11 mouse cellular contexts compared by ENCODE assay signal in genomic region chr14:62965342-62965741, GRCm38 (mm10). TPM values are rescaled to one million over a fixed set of nuclear protein-coding genes. Genes with fewer than 3 reads are reported as not detected.
DNase-seq lines count a peak whose midpoint lies in the region; ATAC-seq and TF ChIP-seq lines count a peak whose summit lies in the region.
"Had no signal": no experiment of that assay in that cellular context is flagged by ENCODE, and none has a peak within 500 bp of the region (broad histone marks: within the 10 kb centered on the region; RNA-seq: fewer than 3 reads in every experiment).

No protein-coding gene starts in this region.

- TF ChIP-seq CTCF in layer of hippocampus, adult 2 months (conservative IDR thresholded peaks at IDR 0.05) = peak; percentile 12; the same call in 1 of the 2 replicates
- TF ChIP-seq CTCF in brain, embryonic 14.5 days (IDR thresholded peaks at IDR 0.05; ENCODE audit: borderline replicate concordance, extremely low read depth, insufficient read depth, insufficient read length) = peak; percentile 9; the same call in 1 of the 2 replicates

- peaks cover 13% of the 10 kb centered on the region for H3K4me1 ChIP-seq in forebrain, embryonic 10.5 days
- peaks cover 4% of the 10 kb centered on the region for H3K4me1 ChIP-seq in forebrain, embryonic 14.5 days (ENCODE audit: control insufficient read depth, insufficient read depth, low read length)
- H3K4me1 ChIP-seq in midbrain, embryonic 13.5 days (replicated peaks) = peaks cover 11% of the 10 kb centered on the region

- H3K4me2 ChIP-seq in forebrain, embryonic 14.5 days (ENCODE audit: low read length) = no peak overlapping the region
- peak overlapping the region; percentile 44; the same call in 1 of the 2 replicates for H3K4me2 ChIP-seq in midbrain, embryonic 13.5 days (replicated peaks)

- no peak for DNase-seq in forebrain, embryonic 10.5 days (ENCODE audit: extremely low spot score, low spot score)
- DNase-seq in forebrain, embryonic 14.5 days (ENCODE audit: low spot score) = no peak
- no peak for DNase-seq in layer of hippocampus, adult 2 months (ENCODE audit: low spot score in 2 of 2)
- no peak for DNase-seq in layer of hippocampus, postnatal 14 days (ENCODE audit: low spot score in 2 of 2)
- DNase-seq in brain, embryonic 14.5 days (ENCODE audit: low read depth) = no peak
- DNase-seq in left cerebral cortex, adult 11 months (ENCODE audit: low spot score) = no peak
- DNase-seq in testis, postnatal 10 days (ENCODE audit: low spot score) = no peak
- DNase-seq: thymus, postnatal 4 days had no signal

- peaks cover 3% of the 10 kb centered on the region; the same call in 1 of the 2 replicates for H3K36me3 ChIP-seq in forebrain, embryonic 10.5 days (replicated peaks)
- no peaks in the 10 kb centered on the region for H3K36me3 ChIP-seq in forebrain, embryonic 14.5 days (ENCODE audit: control insufficient read depth, insufficient read depth, low read length)
- 0 out of 2 replicates have a peak, but pooled peaks cover 5% of the 10 kb centered on the region for H3K36me3 ChIP-seq in midbrain, embryonic 13.5 days

- no peak for TF ChIP-seq POLR2A in brain, embryonic 14.5 days (IDR thresholded peaks at IDR 0.05; ENCODE audit: borderline replicate concordance, extremely low read depth, insufficient read depth, insufficient read length, poor library complexity, severe bottlenecking)

- H3K9ac ChIP-seq in forebrain, embryonic 14.5 days (ENCODE audit: low read length) = no peak overlapping the region
- no peak overlapping the region; the same call in 1 of the 2 replicates for H3K9ac ChIP-seq in midbrain, embryonic 13.5 days (replicated peaks)

- H3K9me3 ChIP-seq in forebrain, embryonic 10.5 days = no peaks in the 10 kb centered on the region
- no peaks in the 10 kb centered on the region for H3K9me3 ChIP-seq in forebrain, embryonic 14.5 days (replicated peaks; ENCODE audit: control insufficient read depth, low read length)
- no peaks in the 10 kb centered on the region for H3K9me3 ChIP-seq in midbrain, embryonic 13.5 days

- no peak for ATAC-seq in forebrain, embryonic 14.5 days
- ATAC-seq in midbrain, embryonic 13.5 days = no peak

- 86% methylated on average over 5 of the region's 5 CpGs for WGBS in forebrain, embryonic 10.5 days
- 86% methylated on average over 5 of the region's 5 CpGs for WGBS in forebrain, embryonic 14.5 days
- WGBS in midbrain, embryonic 13.5 days = 90% methylated on average over 5 of the region's 5 CpGs

- peak overlapping the region; percentile 49 for H3K4me3 ChIP-seq in forebrain, embryonic 10.5 days
- H3K4me3 ChIP-seq in forebrain, embryonic 14.5 days (ENCODE audit: low read depth, low read length) = no peak overlapping the region
- H3K4me3 ChIP-seq in layer of hippocampus, adult 2 months = no peak overlapping the region
- no peak overlapping the region for H3K4me3 ChIP-seq in midbrain, embryonic 13.5 days (replicated peaks)

- peak overlapping the region; percentile 72; the same call in 1 of the 2 replicates for H3K27ac ChIP-seq in forebrain, embryonic 10.5 days
- H3K27ac ChIP-seq in forebrain, embryonic 14.5 days (ENCODE audit: low read depth, low read length) = no peak overlapping the region
- H3K27ac ChIP-seq in layer of hippocampus, adult 2 months = no peak overlapping the region
- no peak overlapping the region for H3K27ac ChIP-seq in midbrain, embryonic 13.5 days

- H3K27me3 ChIP-seq in forebrain, embryonic 10.5 days (ENCODE audit: poor library complexity, severe bottlenecking) = no peaks in the 10 kb centered on the region
- no peaks in the 10 kb centered on the region for H3K27me3 ChIP-seq in forebrain, embryonic 14.5 days (replicated peaks; ENCODE audit: control insufficient read depth, insufficient read depth, low read length)
- H3K27me3 ChIP-seq in midbrain, embryonic 13.5 days = no peaks in the 10 kb centered on the region

RNA-seq across cellular contexts. Expression of gene Defb48, which starts 19.0 kb away (rescaled TPM):
- not detected in 2 replicates for polyA plus RNA-seq in forebrain, embryonic 10.5 days (2016; fragmentation: Nextera tagmentation; extraction: Ambion mirVana)
- polyA plus RNA-seq in forebrain, embryonic 14.5 days (2014; fragmentation: Nextera tagmentation; extraction: Ambion mirVana) = not detected in 2 replicates
- not detected for total RNA-seq in layer of hippocampus, adult 2 months (2021)
- not detected for total RNA-seq in layer of hippocampus, postnatal 14 days (2021)
- not detected in 2 replicates for polyA plus RNA-seq in brain, embryonic 14.5 days (2012; rRNA removed)
- not detected in 2 replicates for polyA plus RNA-seq in midbrain, embryonic 13.5 days (2015; fragmentation: Nextera tagmentation; extraction: Ambion mirVana)
- total RNA-seq: left cerebral cortex, postnatal 14 days; MEL had no signal

RNA-seq across cellular contexts. Expression of gene Defb47, which starts 32.5 kb away (rescaled TPM):
- polyA plus RNA-seq in forebrain, embryonic 10.5 days (2016; fragmentation: Nextera tagmentation; extraction: Ambion mirVana) = not detected in 2 replicates
- polyA plus RNA-seq in forebrain, embryonic 14.5 days (2014; fragmentation: Nextera tagmentation; extraction: Ambion mirVana) = not detected in 2 replicates
- total RNA-seq in layer of hippocampus, adult 2 months (2021) = not detected
- not detected for total RNA-seq in layer of hippocampus, postnatal 14 days (2021)
- polyA plus RNA-seq in brain, embryonic 14.5 days (2012; rRNA removed) = not detected in 2 replicates
- not detected in 2 replicates for polyA plus RNA-seq in midbrain, embryonic 13.5 days (2015; fragmentation: Nextera tagmentation; extraction: Ambion mirVana)
- total RNA-seq: left cerebral cortex, postnatal 14 days; MEL had no signal

RNA-seq across cellular contexts. Expression of gene Defb43, which starts 46.2 kb away (rescaled TPM):
- polyA plus RNA-seq in forebrain, embryonic 10.5 days (2016; fragmentation: Nextera tagmentation; extraction: Ambion mirVana) = not detected in 2 replicates
- not detected in 2 replicates for polyA plus RNA-seq in forebrain, embryonic 14.5 days (2014; fragmentation: Nextera tagmentation; extraction: Ambion mirVana)
- total RNA-seq in layer of hippocampus, adult 2 months (2021) = not detected
- not detected for total RNA-seq in layer of hippocampus, postnatal 14 days (2021)
- not detected in 2 replicates for polyA plus RNA-seq in brain, embryonic 14.5 days (2012; rRNA removed)
- not detected in 2 replicates for polyA plus RNA-seq in midbrain, embryonic 13.5 days (2015; fragmentation: Nextera tagmentation; extraction: Ambion mirVana)
- total RNA-seq: left cerebral cortex, postnatal 14 days; MEL had no signal
